Mouse (Mus musculus): ENCODE measurements around the gene Tram2.

DNA sequence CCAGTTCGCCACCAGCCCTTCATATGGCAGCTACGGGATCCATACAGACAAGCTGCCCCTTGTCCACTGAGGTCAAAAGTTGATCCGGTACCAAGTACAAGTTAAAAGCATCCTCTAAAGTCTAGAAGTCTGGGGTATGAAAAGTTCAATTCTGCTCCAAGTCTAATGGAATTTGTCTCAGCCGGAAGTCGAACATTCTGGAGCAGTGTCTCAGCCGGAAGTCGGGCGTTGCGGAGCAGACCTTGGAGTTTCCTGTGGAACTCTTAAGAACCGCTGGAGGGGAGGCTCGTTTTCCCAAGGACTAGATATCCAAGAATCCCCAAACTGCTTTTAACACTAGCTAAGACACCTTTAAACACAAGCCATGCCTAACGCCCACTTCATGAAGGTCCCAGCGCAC is 8.4 kb downstream of the Tram2 start:
- TF ChIP-seq EP300 (IDR thresholded peaks at IDR 0.05) (peak; percentile 32; the same call in 1 of the 2 replicates), CTCF (IDR thresholded peaks at IDR 0.05) (no peak)
